Mouse (Mus musculus) intestine, embryonic 16.5 days (tissue): ENCODE data around the gene Nfatc2. TPM values are rescaled to one million over a fixed set of nuclear protein-coding genes. Genes with fewer than 3 reads are reported as not detected.

Experiments used
- ATAC-seq: fragments of 200-750 bp; cut with Nextera tagmentation; 2 replicates; pipeline ENCODE4 v1.8.0; 2017; ENCODE audit warnings: moderate TSS enrichment, moderate library complexity
- H3K27ac ChIP-seq: fragments of 300-500 bp; sonication (generic); 2 replicates; pipeline ENCODE4 v1.5.1; 2014; ENCODE audit warnings: mild to moderate bottlenecking, low read length
- H3K27me3 ChIP-seq: fragments of 300-500 bp; sonication (generic); replicated peaks from 2 replicates; pipeline ENCODE4 v1.6.1; 2014; ENCODE audit warnings: low read length, control low read depth, mixed read lengths; ENCODE audit not compliant: control insufficient read depth, insufficient read depth
- H3K36me3 ChIP-seq: fragments of 300-500 bp; sonication (generic); 2 replicates; pipeline ENCODE4 v1.6.1; 2014; ENCODE audit warnings: low read length, control low read depth; ENCODE audit not compliant: control insufficient read depth, insufficient read depth
- H3K4me1 ChIP-seq: fragments of 300-500 bp; sonication (generic); 2 replicates; pipeline ENCODE4 v1.6.1; 2014; ENCODE audit warnings: low read length, control low read depth, mixed read lengths; ENCODE audit not compliant: control insufficient read depth, insufficient read depth
- H3K4me2 ChIP-seq: fragments of 300-500 bp; sonication (generic); 2 replicates; pipeline ENCODE4 v1.6.1; 2014; ENCODE audit warnings: low read depth, low read length, control low read depth
- H3K4me3 ChIP-seq: fragments of 300-500 bp; sonication (generic); 2 replicates; pipeline ENCODE4 v1.5.1; 2014; ENCODE audit warnings: mild to moderate bottlenecking, low read length
- H3K9ac ChIP-seq: fragments of 300-500 bp; sonication (generic); 2 replicates; pipeline ENCODE4 v1.6.1; 2014; ENCODE audit warnings: low read depth, low read length
- H3K9me3 ChIP-seq: fragments of 300-500 bp; sonication (generic); 2 replicates; pipeline ENCODE4 v1.6.1; 2016; ENCODE audit warnings: low read length, control low read depth; ENCODE audit not compliant: control insufficient read depth
- WGBS: fragments of 180-500 bp; shearing (Covaris S2); extraction: QIAGEN DNeasy Blood & Tissue Kit; methylation state at CpG from one replicate; pipeline ENCODE4 v1.1.7; 2014; 5-methylcytosine and 5-hydroxymethylcytosine counted together
- microRNA-seq: library from miRNA; unstranded; fragments of <30 nt; microRNA quantifications from one replicate; pipeline ENCODE4, GENCODE M21; 2016
- polyA plus RNA-seq: library from polyadenylated mRNA; unstranded; fragments of >200 nt; fragmentation: Nextera tagmentation; extraction: Ambion mirVana; gene quantifications from 2 replicates; pipeline ENCODE4 v1.2.1, GENCODE M21; 2015

The Nfatc2 gene
- polyA plus RNA-seq, 1 experiment from 2014 or later = 1.6 TPM

DNA sequence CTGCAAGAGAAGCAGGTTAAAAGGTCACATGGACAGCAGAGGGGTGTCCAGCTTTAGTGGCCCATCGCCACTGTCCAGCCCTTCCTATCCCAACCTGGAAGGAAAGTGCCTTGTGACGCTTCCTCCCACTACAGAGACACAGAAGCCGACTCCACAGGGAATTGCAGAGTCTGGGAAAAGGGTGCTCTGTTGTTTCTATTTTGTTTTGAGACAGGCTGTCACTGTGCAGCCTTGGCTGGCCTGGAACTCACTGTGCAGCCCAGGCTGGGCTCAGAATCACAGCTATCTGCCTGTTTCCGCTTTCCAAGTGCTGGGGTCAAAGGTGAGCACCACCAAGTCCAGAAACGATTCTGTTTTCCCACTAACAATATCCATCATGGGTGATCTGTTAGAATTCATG, 167.3 kb downstream of the Nfatc2 start:
- no peak for ATAC-seq
- 49% methylated on average over 5 of the region's 5 CpGs for WGBS
- Histone ChIP-seq H3K36me3 (no peaks in the 10 kb centered on the region), H3K9ac (no peak overlapping the region), H3K4me3 (no peak overlapping the region), H3K27ac (0 out of 2 replicates have a peak overlapping the region, but pooled peaks have one; percentile 5), H3K4me2 (no peak overlapping the region), H3K4me1 (peaks cover 16% of the 10 kb centered on the region; the same call in 1 of the 2 replicates), H3K9me3 (no peaks in the 10 kb centered on the region), H3K27me3 (no peaks in the 10 kb centered on the region)

DNA sequence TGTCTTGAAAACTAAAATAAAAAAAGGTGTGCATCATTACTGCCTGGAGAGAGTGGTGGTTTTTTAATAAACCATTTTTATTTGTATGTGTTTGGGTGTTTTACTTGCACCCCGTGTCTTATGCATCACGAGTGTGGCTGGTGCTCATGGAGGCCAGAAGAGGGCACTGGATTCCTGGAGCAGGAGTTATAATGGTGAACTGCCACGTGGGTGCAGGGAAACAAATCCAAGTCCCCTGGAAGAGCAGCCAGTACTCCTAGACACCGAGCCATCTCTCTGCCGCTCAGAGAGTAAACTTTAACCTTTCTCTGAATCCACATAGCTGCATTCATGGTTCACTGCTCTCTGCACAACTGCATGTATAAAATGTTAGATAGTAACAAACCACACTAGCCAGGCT, 168.1 kb downstream of the Nfatc2 start:
- WGBS = 66% methylated on average over 5 of the region's 5 CpGs

DNA sequence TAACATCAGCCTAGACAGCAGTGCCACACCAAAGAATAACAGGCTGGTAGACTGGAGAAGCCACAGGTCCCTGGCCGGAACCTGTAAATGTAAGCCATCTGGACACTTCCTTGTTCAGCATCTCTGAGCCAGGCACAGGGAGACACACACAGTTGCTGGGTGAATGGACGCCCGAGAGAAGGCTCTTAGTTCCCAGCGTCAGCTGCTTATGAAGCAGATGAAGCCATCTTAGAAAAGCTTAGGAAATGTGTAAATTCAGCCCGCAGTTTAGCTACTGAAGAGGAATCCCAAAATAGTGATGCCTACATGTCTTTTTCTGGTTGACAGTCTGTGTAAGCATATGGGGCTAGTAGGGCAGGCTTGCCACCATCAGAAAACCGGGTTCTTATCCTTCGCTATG, 169.1 kb downstream of the Nfatc2 start:
- Histone ChIP-seq H3K27ac (no peak overlapping the region), H3K9me3 (0 out of 2 replicates have a peak, but pooled peaks cover 3% of the 10 kb centered on the region), H3K27me3 (no peaks in the 10 kb centered on the region), H3K4me3 (no peak overlapping the region), H3K36me3 (no peaks in the 10 kb centered on the region), H3K4me2 (no peak overlapping the region), H3K4me1 (peaks cover 8% of the 10 kb centered on the region; the same call in 1 of the 2 replicates), H3K9ac (no peak overlapping the region)
- WGBS = 92% methylated on average over 7 of the region's 7 CpGs
- ATAC-seq = no peak

More for the DNA sequence above, 168.1 kb downstream of the Nfatc2 start:
- Histone ChIP-seq H3K9me3 (no peaks in the 10 kb centered on the region), H3K4me1 (peaks cover 8% of the 10 kb centered on the region; the same call in 1 of the 2 replicates), H3K36me3 (no peaks in the 10 kb centered on the region), H3K4me2 (no peak overlapping the region), H3K27ac (0 out of 2 replicates have a peak overlapping the region, but pooled peaks have one; percentile 5), H3K9ac (no peak overlapping the region), H3K27me3 (no peaks in the 10 kb centered on the region), H3K4me3 (no peak overlapping the region)
- ATAC-seq = no peak

DNA sequence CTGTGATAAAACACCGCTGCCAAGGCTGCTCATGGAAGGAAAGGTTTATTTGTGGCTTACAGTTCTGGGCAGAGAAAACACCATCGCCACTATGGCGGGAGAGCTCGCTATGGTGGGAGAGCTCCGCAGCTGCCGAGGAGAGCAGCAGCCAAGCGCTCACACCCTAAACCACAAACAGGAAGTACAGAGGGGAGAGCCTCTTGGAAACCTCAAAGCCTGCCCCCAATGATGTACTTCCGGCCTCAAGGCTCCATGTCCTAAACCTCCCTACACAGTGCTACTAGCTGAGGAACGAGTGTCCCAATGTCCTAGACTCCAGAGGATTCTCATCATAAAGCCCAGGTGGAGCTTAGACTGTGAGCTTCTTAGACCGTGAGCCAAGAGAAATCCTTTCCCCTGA, 171.9 kb downstream of the Nfatc2 start:
- Histone ChIP-seq H3K4me2 (no peak overlapping the region), H3K36me3 (no peaks in the 10 kb centered on the region), H3K4me3 (no peak overlapping the region), H3K27me3 (no peaks in the 10 kb centered on the region), H3K9ac (no peak overlapping the region), H3K27ac (no peak overlapping the region), H3K9me3 (0 out of 2 replicates have a peak, but pooled peaks cover 3% of the 10 kb centered on the region), H3K4me1 (peaks cover 10% of the 10 kb centered on the region)
- WGBS = 89% methylated on average over 10 of the region's 10 CpGs
- no peak for ATAC-seq

DNA sequence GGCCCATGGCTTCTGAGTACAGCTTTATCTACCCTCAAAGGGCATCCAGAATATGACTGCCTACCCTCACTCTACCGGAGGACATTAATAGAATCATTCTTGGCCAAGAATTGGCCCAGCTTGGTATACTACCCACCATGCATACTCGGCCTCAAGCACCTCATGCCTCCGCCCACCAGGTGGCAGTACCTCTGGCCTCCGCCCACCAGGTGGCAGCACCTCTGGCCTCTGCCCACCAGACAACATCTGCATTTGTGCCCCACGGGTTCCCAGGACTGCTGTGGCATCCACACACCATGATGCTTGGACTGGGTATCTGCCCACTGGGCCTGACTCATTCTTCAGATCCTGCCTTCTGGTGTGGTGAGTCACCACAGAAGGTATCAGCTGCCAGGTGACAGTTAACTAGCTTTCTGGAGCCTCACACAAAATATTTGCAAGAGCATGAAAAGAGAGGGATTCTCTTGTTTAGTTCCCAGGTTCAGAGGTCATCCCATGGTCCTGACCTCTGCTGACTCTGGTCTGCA, 173.0 kb downstream of the Nfatc2 start:
- H3K27ac ChIP-seq = no peak overlapping the region
- no peak for ATAC-seq
- H3K4me3 ChIP-seq = no peak overlapping the region
- H3K4me1 ChIP-seq = peaks cover 3% of the 10 kb centered on the region; the same call in 1 of the 2 replicates
- no peak overlapping the region for H3K9ac ChIP-seq
- H3K27me3 ChIP-seq = no peaks in the 10 kb centered on the region
- no peaks in the 10 kb centered on the region for H3K36me3 ChIP-seq
- 0 out of 2 replicates have a peak, but pooled peaks cover 3% of the 10 kb centered on the region for H3K9me3 ChIP-seq
- no peak overlapping the region for H3K4me2 ChIP-seq
- WGBS = 92% methylated on average over 5 of the region's 5 CpGs

Small RNAs within 50 kb of the gene (microRNA-seq; reads per million reads assigned to microRNA genes)
- 0.68 reads per million for gene Mir7004

Other genes starting within 250 kb of the Nfatc2 start
- 24.9 and 28.0 TPM in 2 replicates for gene Atp9a, start 140.8 kb upstream of the Nfatc2 start, polyA plus RNA-seq
- 0.91 and 1.0 TPM in 2 replicates for gene Sall4, start 166.3 kb upstream of the Nfatc2 start, polyA plus RNA-seq